Mouse (Mus musculus) C2C12 (cell line): ENCODE measurements around the gene Rapgef1. TPM values are rescaled to one million over a fixed set of nuclear protein-coding genes. Genes with fewer than 3 reads are reported as not detected.
A peak's percentile ranks its signal among the peaks of the same experiment; 100 is the strongest.
"Not testable (repeated sequence)": the region's sequence is repeated elsewhere in the genome, so short reads cannot be mapped to it uniquely, and the experiment has no call there.

Source experiments
- H3K27me3 ChIP-seq: one replicate; pipeline ENCODE4 v1.6.1; 2011; ENCODE audit not compliant: control insufficient read depth, insufficient read depth, insufficient read length
- H3K36me3 ChIP-seq: one replicate; pipeline ENCODE4 v1.6.1; 2011; ENCODE audit not compliant: control insufficient read depth, insufficient read depth
- H3K4me3 ChIP-seq: one replicate; pipeline ENCODE4 v1.5.1; 2011; ENCODE audit warnings: mild to moderate bottlenecking, control low read depth; ENCODE audit not compliant: poor library complexity, insufficient read depth, severe bottlenecking
- H3K79me2 ChIP-seq: one replicate; pipeline ENCODE4 v1.6.1; 2011; ENCODE audit not compliant: control insufficient read depth, insufficient read depth
- H3K79me3 ChIP-seq: one replicate; pipeline ENCODE4 v1.6.1; 2011; ENCODE audit warnings: low read depth, control low read depth
- H3ac ChIP-seq: one replicate; pipeline ENCODE3; 2011; ENCODE audit warnings: low read depth; ENCODE audit not compliant: control insufficient read depth, insufficient read length
- CEBPB ChIP-seq: IDR thresholded peaks from one replicate; pipeline ENCODE4 v1.6.1; 2011; ENCODE audit warnings: low read depth, mild to moderate bottlenecking, control low read depth, moderate library complexity
- CTCF ChIP-seq: IDR thresholded peaks from one replicate; pipeline ENCODE4 v1.5.1; 2011; ENCODE audit not compliant: control insufficient read depth, insufficient read depth, insufficient read length
- FOSL1 ChIP-seq: IDR thresholded peaks from one replicate; pipeline ENCODE4 v1.8.0; 2011; ENCODE audit warnings: mild to moderate bottlenecking, low read length; ENCODE audit not compliant: poor library complexity, insufficient read depth, severe bottlenecking
- MAX ChIP-seq: IDR thresholded peaks from one replicate; pipeline ENCODE4 v1.6.1; 2011; ENCODE audit warnings: mild to moderate bottlenecking, control low read depth
- MYOD1 ChIP-seq: IDR thresholded peaks from one replicate; pipeline ENCODE4 v1.6.1; 2011; ENCODE audit warnings: low read depth; ENCODE audit not compliant: control insufficient read depth, insufficient read length
- MYOG ChIP-seq: IDR thresholded peaks from one replicate; pipeline ENCODE4 v1.6.1; 2011; ENCODE audit not compliant: control insufficient read depth, insufficient read length; ENCODE audit errors: extremely low read depth
- USF1 ChIP-seq: IDR thresholded peaks from one replicate; pipeline ENCODE4 v1.6.1; 2011; ENCODE audit warnings: low read depth, mild to moderate bottlenecking, control low read depth, moderate library complexity
- polyA plus RNA-seq: library from polyadenylated mRNA; unstranded; fragments of >200 nt; fragmentation: generic; extraction: Trizol; gene quantifications from one replicate; pipeline ENCODE4 v1.2.1, GENCODE M21; 2012; ENCODE audit warnings: missing spikeins

The Rapgef1 gene
- polyA plus RNA-seq, 1 experiment: 48.9 TPM

GRCm38 (mm10) chr2:29631020-29631419 lies 11.5 kb downstream of the Rapgef1 start:
- peaks cover 83% of the 10 kb centered on the region for H3K79me3 ChIP-seq
- H3K79me2 ChIP-seq: peaks cover 100% of the 10 kb centered on the region
- TF ChIP-seq CTCF: no peak
- TF ChIP-seq MAX: no peak
- no peaks in the 10 kb centered on the region for H3K36me3 ChIP-seq
- H3ac ChIP-seq: no peak overlapping the region
- no peak overlapping the region for H3K4me3 ChIP-seq
- no peaks in the 10 kb centered on the region for H3K27me3 ChIP-seq

GRCm38 (mm10) chr2:29631564-29632167 lies 12.1 kb downstream of the Rapgef1 start:
- peaks cover 83% of the 10 kb centered on the region for H3K79me3 ChIP-seq
- H3ac ChIP-seq, H3K27me3 ChIP-seq, H3K36me3 ChIP-seq, H3K4me3 ChIP-seq: not testable (repeated sequence)
- H3K79me2 ChIP-seq: peaks cover 100% of the 10 kb centered on the region

GRCm38 (mm10) chr2:29632168-29632662 lies 12.7 kb downstream of the Rapgef1 start:
- no peaks in the 10 kb centered on the region for H3K36me3 ChIP-seq
- H3K4me3 ChIP-seq: no peak overlapping the region
- H3ac ChIP-seq: no peak overlapping the region
- no peak for TF ChIP-seq FOSL1
- TF ChIP-seq USF1: peak; percentile 48
- peaks cover 100% of the 10 kb centered on the region for H3K79me2 ChIP-seq
- H3K79me3 ChIP-seq: peaks cover 80% of the 10 kb centered on the region
- H3K27me3 ChIP-seq: no peaks in the 10 kb centered on the region

GRCm38 (mm10) chr2:29633101-29633554 lies 13.6 kb downstream of the Rapgef1 start:
- Histone ChIP-seq H3K27me3 (no peaks in the 10 kb centered on the region), H3ac (peak overlapping the region; percentile 18), H3K36me3 (no peaks in the 10 kb centered on the region), H3K4me3 (no peak overlapping the region), H3K79me2 (peaks cover 100% of the 10 kb centered on the region), H3K79me3 (peaks cover 72% of the 10 kb centered on the region)
- TF ChIP-seq MAX: peak; percentile 32
- TF ChIP-seq FOSL1: no peak

GRCm38 (mm10) chr2:29633782-29634181 lies 14.3 kb downstream of the Rapgef1 start:
- H3K36me3 ChIP-seq: no peaks in the 10 kb centered on the region
- peaks cover 100% of the 10 kb centered on the region for H3K79me2 ChIP-seq
- H3K79me3 ChIP-seq: peaks cover 69% of the 10 kb centered on the region
- H3K4me3 ChIP-seq: no peak overlapping the region
- no peak overlapping the region for H3ac ChIP-seq
- H3K27me3 ChIP-seq: no peaks in the 10 kb centered on the region
- TF ChIP-seq USF1 (no peak), MYOG (no peak), MYOD1 (no peak), FOSL1 (no peak), CEBPB (no peak), MAX (no peak), CTCF (no peak)

GRCm38 (mm10) chr2:29634541-29634940 lies 15.0 kb downstream of the Rapgef1 start:
- H3K79me2 ChIP-seq: peaks cover 100% of the 10 kb centered on the region
- peaks cover 64% of the 10 kb centered on the region for H3K79me3 ChIP-seq
- no peak overlapping the region for H3K4me3 ChIP-seq
- H3K36me3 ChIP-seq: no peaks in the 10 kb centered on the region
- no peak overlapping the region for H3ac ChIP-seq
- H3K27me3 ChIP-seq: no peaks in the 10 kb centered on the region
- TF ChIP-seq MAX: no peak
- TF ChIP-seq FOSL1: no peak
- no peak for TF ChIP-seq MYOD1
- no peak for TF ChIP-seq CTCF
- TF ChIP-seq MYOG: no peak
- TF ChIP-seq USF1: no peak
- no peak for TF ChIP-seq CEBPB
